Mouse (Mus musculus): ENCODE results near the gene Babam2.

DNA sequence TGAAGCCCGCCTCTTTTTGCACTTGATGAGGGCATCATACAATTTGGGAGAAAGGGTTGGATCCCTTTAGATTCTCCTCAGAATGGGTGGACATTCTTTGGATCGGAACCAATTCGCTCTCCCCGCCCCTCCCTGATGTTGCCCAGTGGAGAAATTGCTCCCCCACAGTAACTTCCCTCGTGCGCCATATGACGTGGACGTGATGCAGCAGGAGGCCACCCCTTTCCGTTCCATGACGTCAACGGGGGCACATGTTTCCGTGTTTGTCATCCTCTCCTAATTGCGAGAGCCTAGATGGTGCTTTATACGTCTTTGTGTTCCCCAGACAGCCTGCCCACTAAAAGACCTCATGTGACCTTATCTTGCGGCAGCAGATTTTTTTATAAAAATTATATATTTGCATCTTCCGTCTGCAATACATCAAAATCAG is 828 bp downstream of the Babam2 start:
- TF ChIP-seq POLR2A (IDR thresholded peaks at IDR 0.05; ENCODE audit: insufficient read length, low read depth) (peak; percentile 51), MYOG (IDR thresholded peaks at IDR 0.05; ENCODE audit: control insufficient read depth in 1 of 3, insufficient read depth in 1 of 3, insufficient read length in 2 of 3, low read depth in 2 of 3) (peak in 1 of 3 experiments; percentile 10), CEBPB (IDR thresholded peaks at IDR 0.05; ENCODE audit: insufficient read depth, poor library complexity, severe bottlenecking) (no peak), E2F4 (IDR thresholded peaks at IDR 0.05; ENCODE audit: insufficient read depth) (no peak), REST (IDR thresholded peaks at IDR 0.05; ENCODE audit: insufficient read depth, insufficient read length) (no peak), USF1 (IDR thresholded peaks at IDR 0.05; ENCODE audit: low read depth) (peak; percentile 39), TCF3 (IDR thresholded peaks at IDR 0.05; ENCODE audit: insufficient read length, low read depth) (no peak)
